Mouse (Mus musculus) midbrain, embryonic 16.5 days (tissue): Measurements from ENCODE around the gene Ercc6. TPM values are rescaled to one million over a fixed set of nuclear protein-coding genes. Genes with fewer than 3 reads are reported as not detected.

Source experiments
- ATAC-seq: fragments of 200-750 bp; cut with Nextera tagmentation; 2 replicates; pipeline ENCODE4 v1.8.0; 2017; ENCODE audit warnings: moderate TSS enrichment
- H3K27ac ChIP-seq: fragments of 300-500 bp; sonication (generic); 2 replicates; pipeline ENCODE4 v1.5.1; 2014; ENCODE audit warnings: mild to moderate bottlenecking, low read length, mixed read lengths
- H3K27me3 ChIP-seq: fragments of 300-500 bp; sonication (generic); 2 replicates; pipeline ENCODE4 v1.6.1; 2014; ENCODE audit warnings: low read depth, low read length, mixed read lengths; ENCODE audit not compliant: control insufficient read depth, insufficient read depth
- H3K36me3 ChIP-seq: fragments of 300-500 bp; sonication (generic); 2 replicates; pipeline ENCODE4 v1.6.1; 2014; ENCODE audit warnings: mild to moderate bottlenecking, low read length, moderate library complexity, mixed read lengths; ENCODE audit not compliant: control insufficient read depth, insufficient read depth
- H3K4me1 ChIP-seq: fragments of 300-500 bp; sonication (generic); 2 replicates; pipeline ENCODE4 v1.6.1; 2014; ENCODE audit warnings: mild to moderate bottlenecking, low read length, mixed read lengths; ENCODE audit not compliant: control insufficient read depth, insufficient read depth
- H3K4me2 ChIP-seq: fragments of 300-500 bp; sonication (generic); 2 replicates; pipeline ENCODE4 v1.6.1; 2014; ENCODE audit warnings: mild to moderate bottlenecking, low read length, mixed read lengths
- H3K4me3 ChIP-seq: fragments of 300-500 bp; sonication (generic); 2 replicates; pipeline ENCODE4 v1.5.1; 2014; ENCODE audit warnings: low read depth, mild to moderate bottlenecking, low read length, moderate library complexity, mixed read lengths
- H3K9ac ChIP-seq: fragments of 300-500 bp; sonication (generic); 2 replicates; pipeline ENCODE4 v1.6.1; 2014; ENCODE audit warnings: low read depth, low read length, mixed read lengths
- H3K9me3 ChIP-seq: fragments of 300-500 bp; sonication (generic); replicated peaks from 2 replicates; pipeline ENCODE4 v1.6.1; 2014; ENCODE audit warnings: mild to moderate bottlenecking, low read length, mixed read lengths; ENCODE audit not compliant: control insufficient read depth, poor library complexity, severe bottlenecking
- WGBS: fragments of 180-500 bp; shearing (Covaris S2); extraction: QIAGEN DNeasy Blood & Tissue Kit; methylation state at CpG from one replicate; pipeline ENCODE4 v1.1.7; 2014; 5-methylcytosine and 5-hydroxymethylcytosine counted together
- polyA plus RNA-seq: library from polyadenylated mRNA; unstranded; fragments of >200 nt; fragmentation: Nextera tagmentation; extraction: Ambion mirVana; gene quantifications from 2 replicates; pipeline ENCODE4 v1.2.1, GENCODE M21; 2015

Gene Ercc6
- polyA plus RNA-seq, 1 experiment from 2014 or later = 30.3 TPM

DNA sequence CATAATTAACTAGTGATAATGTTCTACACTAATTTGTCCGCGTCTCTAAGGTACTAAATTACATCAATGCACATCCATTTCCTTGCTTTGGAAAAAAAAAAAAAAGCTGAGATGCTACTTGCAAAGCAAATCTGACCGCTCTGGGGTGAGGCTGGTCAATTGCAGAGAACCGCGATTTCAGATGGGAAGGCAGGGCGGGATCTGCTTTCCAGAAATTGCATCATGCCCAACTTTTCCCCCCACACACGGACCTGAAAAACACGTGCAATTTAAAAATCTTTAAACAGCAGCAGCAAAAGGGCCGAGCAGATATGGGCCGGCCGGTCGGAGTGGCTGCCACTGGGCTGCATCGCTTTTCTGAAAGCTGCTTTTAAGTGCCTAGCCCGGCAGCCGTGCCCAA lies 92.2 kb downstream of the Ercc6 start:
- H3K36me3 ChIP-seq = no peaks in the 10 kb centered on the region
- no peak; the same call in 1 of the 2 replicates for ATAC-seq
- no peak overlapping the region for H3K27ac ChIP-seq
- peak overlapping the region; percentile 18; the same call in 1 of the 2 replicates for H3K4me2 ChIP-seq
- no peaks in the 10 kb centered on the region for H3K9me3 ChIP-seq
- H3K4me1 ChIP-seq = no peaks in the 10 kb centered on the region
- 36% methylated on average over 15 of the region's 15 CpGs for WGBS
- H3K4me3 ChIP-seq = no peak overlapping the region
- H3K27me3 ChIP-seq = peaks cover 14% of the 10 kb centered on the region
- no peak overlapping the region for H3K9ac ChIP-seq

- no peak overlapping the region for H3K4me3 ChIP-seq
- no peak for ATAC-seq
- H3K4me2 ChIP-seq = no peak overlapping the region
- peaks cover 8% of the 10 kb centered on the region for H3K27me3 ChIP-seq
- no peak overlapping the region for H3K9ac ChIP-seq
- no peaks in the 10 kb centered on the region for H3K4me1 ChIP-seq
- H3K36me3 ChIP-seq = no peaks in the 10 kb centered on the region
- WGBS = 41% methylated on average over 8 of the region's 8 CpGs
- H3K27ac ChIP-seq = no peak overlapping the region
- no peaks in the 10 kb centered on the region for H3K9me3 ChIP-seq
Observed at GRCm38 (mm10) chr14:32606316-32606715, 93.0 kb downstream of the Ercc6 start.

- Histone ChIP-seq H3K9me3 (no peaks in the 10 kb centered on the region), H3K27me3 (no peaks in the 10 kb centered on the region; the same call in 1 of the 2 replicates), H3K27ac (no peak overlapping the region), H3K9ac (no peak overlapping the region), H3K4me2 (no peak overlapping the region), H3K4me3 (no peak overlapping the region), H3K4me1 (no peaks in the 10 kb centered on the region), H3K36me3 (no peaks in the 10 kb centered on the region)
- 27% methylated on average over 3 of the region's 3 CpGs for WGBS
- no peak for ATAC-seq
Observed at GRCm38 (mm10) chr14:32609392-32609791, 96.1 kb downstream of the Ercc6 start.

DNA sequence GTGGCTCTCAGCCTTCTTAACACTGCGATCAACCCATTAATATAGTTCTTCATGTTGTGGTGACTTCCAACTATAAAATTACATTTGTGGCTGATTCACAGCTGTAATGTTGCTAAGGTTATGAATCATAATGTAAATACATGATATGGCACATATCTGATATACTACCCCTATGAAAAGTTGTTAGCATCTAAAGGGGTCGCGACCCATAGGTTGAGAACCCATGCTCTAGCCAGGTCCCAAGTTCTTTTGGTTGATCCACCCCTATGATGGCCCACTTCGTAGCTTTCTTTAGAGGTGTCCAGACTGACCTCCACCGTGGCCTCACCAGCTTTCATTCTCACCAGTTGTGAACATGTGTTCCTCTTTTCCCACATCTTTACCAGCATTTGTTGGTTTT lies 103.9 kb downstream of the Ercc6 start:
- Histone ChIP-seq H3K27me3 (no peaks in the 10 kb centered on the region; the same call in 1 of the 2 replicates), H3K9ac (no peak overlapping the region), H3K9me3 (no peaks in the 10 kb centered on the region), H3K36me3 (no peaks in the 10 kb centered on the region), H3K4me2 (no peak overlapping the region), H3K27ac (no peak overlapping the region), H3K4me3 (no peak overlapping the region), H3K4me1 (no peaks in the 10 kb centered on the region)
- no peak for ATAC-seq
- 89% methylated on average over 5 of the region's 5 CpGs for WGBS

DNA sequence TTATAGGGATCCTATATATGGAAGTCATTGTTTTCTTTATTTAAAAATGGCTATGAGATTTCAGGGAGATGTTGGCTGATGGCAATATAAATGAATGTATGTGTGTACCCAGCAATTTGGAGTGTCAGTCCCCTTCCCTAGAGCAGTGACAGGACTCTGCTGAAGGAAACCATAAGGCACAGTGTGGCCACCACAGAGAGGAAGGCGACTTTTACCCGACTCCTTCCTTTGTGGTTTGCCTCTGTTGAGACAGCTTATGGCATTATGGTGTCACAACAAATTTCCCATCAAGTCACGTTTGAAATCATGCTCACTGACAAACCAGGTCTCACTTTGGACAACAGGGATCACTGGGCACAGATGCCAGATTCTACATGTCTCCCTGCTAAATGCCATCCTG lies 110.9 kb downstream of the Ercc6 start:
- no peaks in the 10 kb centered on the region; the same call in 1 of the 2 replicates for H3K27me3 ChIP-seq
- no peaks in the 10 kb centered on the region for H3K36me3 ChIP-seq
- no peak overlapping the region for H3K4me2 ChIP-seq
- H3K9me3 ChIP-seq = no peaks in the 10 kb centered on the region
- ATAC-seq = no peak
- WGBS = 75% methylated on average over 3 of the region's 3 CpGs
- no peak overlapping the region for H3K9ac ChIP-seq
- no peaks in the 10 kb centered on the region for H3K4me1 ChIP-seq
- no peak overlapping the region for H3K27ac ChIP-seq
- no peak overlapping the region for H3K4me3 ChIP-seq

DNA sequence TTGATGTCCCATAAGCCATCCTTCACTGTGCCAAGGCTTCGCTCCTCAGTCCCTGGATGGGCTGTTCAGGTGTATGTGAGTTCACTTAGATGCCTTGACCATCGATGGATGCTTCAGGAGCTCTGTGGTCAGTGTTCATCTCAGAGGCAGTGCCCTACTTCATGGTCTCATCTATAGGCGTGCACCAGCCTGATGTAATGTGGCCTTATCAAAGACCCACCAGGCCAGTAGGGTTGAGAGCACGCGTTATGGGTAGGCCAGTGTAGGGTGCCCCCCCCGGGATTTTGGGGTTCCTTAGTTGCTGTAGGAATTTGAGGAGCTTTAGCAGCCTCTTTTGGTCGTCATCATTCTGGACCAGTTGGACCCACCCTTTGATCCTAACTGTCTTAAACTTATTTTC lies 111.5 kb downstream of the Ercc6 start:
- no peaks in the 10 kb centered on the region for H3K9me3 ChIP-seq
- no peak overlapping the region for H3K4me2 ChIP-seq
- WGBS = 92% methylated on average over 7 of the region's 7 CpGs
- no peak overlapping the region for H3K4me3 ChIP-seq
- H3K36me3 ChIP-seq = no peaks in the 10 kb centered on the region
- H3K4me1 ChIP-seq = no peaks in the 10 kb centered on the region
- H3K27ac ChIP-seq = no peak overlapping the region
- no peak for ATAC-seq
- H3K9ac ChIP-seq = no peak overlapping the region
- no peaks in the 10 kb centered on the region; the same call in 1 of the 2 replicates for H3K27me3 ChIP-seq

GRCm38 (mm10) chr14:32627271-32627670 lies 114.0 kb downstream of the Ercc6 start:
- WGBS = 30% methylated on average over 2 of the region's 2 CpGs
- no peaks in the 10 kb centered on the region for H3K27me3 ChIP-seq
- no peak for ATAC-seq

GRCm38 (mm10) chr14:32628584-32628983 lies 115.3 kb downstream of the Ercc6 start:
- Histone ChIP-seq H3K27ac (no peak overlapping the region), H3K9ac (no peak overlapping the region), H3K4me1 (no peaks in the 10 kb centered on the region), H3K36me3 (no peaks in the 10 kb centered on the region), H3K4me3 (no peak overlapping the region), H3K27me3 (no peaks in the 10 kb centered on the region), H3K4me2 (no peak overlapping the region), H3K9me3 (no peaks in the 10 kb centered on the region)
- no peak for ATAC-seq
- WGBS = 64% methylated on average over 10 of the region's 10 CpGs

More at GRCm38 (mm10) chr14:32627271-32627670, 114.0 kb downstream of the Ercc6 start:
- H3K4me3 ChIP-seq = no peak overlapping the region
- H3K4me1 ChIP-seq = no peaks in the 10 kb centered on the region
- H3K36me3 ChIP-seq = no peaks in the 10 kb centered on the region
- no peak overlapping the region for H3K9ac ChIP-seq
- no peak overlapping the region for H3K4me2 ChIP-seq
- H3K9me3 ChIP-seq = no peaks in the 10 kb centered on the region
- H3K27ac ChIP-seq = no peak overlapping the region
